In genomic region chr9:28822466-28822865, GRCm38 (mm10) we compare ENCODE assay signal across 20 mouse cellular contexts.
A peak's percentile ranks its signal among the peaks of the same experiment; 100 is the strongest.
DNase-seq lines count a peak whose midpoint lies in the region; ATAC-seq lines count a peak whose summit lies in the region.
"Had no signal": no experiment of that assay in that cellular context is flagged by ENCODE, and none has a peak within 500 bp of the region (broad histone marks: within the 10 kb centered on the region; RNA-seq: fewer than 3 reads in every experiment).

No protein-coding gene starts in this region.

- no peaks in the 10 kb centered on the region for H3K27me3 ChIP-seq in forebrain, embryonic 14.5 days (replicated peaks; ENCODE audit: control insufficient read depth, insufficient read depth, low read length)
- no peaks in the 10 kb centered on the region for H3K27me3 ChIP-seq in forebrain, embryonic 12.5 days
- H3K27me3 ChIP-seq: CH12.LX; embryonic facial prominence, embryonic 12.5 days; heart, embryonic 13.5 days had no signal

- H3K4me2 ChIP-seq in forebrain, embryonic 14.5 days (ENCODE audit: low read length), result no peak overlapping the region
- no peak overlapping the region for H3K4me2 ChIP-seq in forebrain, embryonic 12.5 days
- H3K4me2 ChIP-seq: embryonic facial prominence, embryonic 12.5 days; heart, embryonic 13.5 days had no signal

- no peak overlapping the region for H3K4me3 ChIP-seq in forebrain, embryonic 14.5 days (ENCODE audit: low read depth, low read length)
- H3K4me3 ChIP-seq in forebrain, embryonic 12.5 days (replicated peaks), result no peak overlapping the region
- H3K4me3 ChIP-seq: embryonic facial prominence, embryonic 12.5 days; heart, embryonic 13.5 days had no signal

- DNase-seq in cerebellum, adult 9-10 months, result peak; percentile 43
- DNase-seq in forebrain, embryonic 14.5 days (ENCODE audit: low spot score), result peak; percentile 28
- peak; percentile 14 to 17 for DNase-seq in left cerebral cortex, adult 18-20 months (ENCODE audit: low spot score in 2 of 2)
- no peak for DNase-seq in left cerebral cortex, adult 8-10 months (ENCODE audit: low spot score in 2 of 2)
- peak; percentile 17 to 30 for DNase-seq in cerebellum, postnatal 36 days
- DNase-seq: adrenal gland, postnatal 14 days; gastrocnemius, postnatal 36 days; heart, adult 11 months; heart, postnatal 36 days; kidney, adult 8-10 months had no signal

- no peaks in the 10 kb centered on the region for H3K36me3 ChIP-seq in forebrain, embryonic 14.5 days (ENCODE audit: control insufficient read depth, insufficient read depth, low read length)
- H3K36me3 ChIP-seq in forebrain, embryonic 12.5 days (replicated peaks), result no peaks in the 10 kb centered on the region
- H3K36me3 ChIP-seq: embryonic facial prominence, embryonic 12.5 days; heart, embryonic 13.5 days had no signal

- no peak overlapping the region for H3K9ac ChIP-seq in forebrain, embryonic 14.5 days (ENCODE audit: low read length)
- no peak overlapping the region for H3K9ac ChIP-seq in forebrain, embryonic 12.5 days
- H3K9ac ChIP-seq: embryonic facial prominence, embryonic 12.5 days; heart, embryonic 13.5 days had no signal

- H3K9me3 ChIP-seq in forebrain, embryonic 14.5 days (replicated peaks; ENCODE audit: control insufficient read depth, low read length), result no peaks in the 10 kb centered on the region
- no peaks in the 10 kb centered on the region for H3K9me3 ChIP-seq in forebrain, embryonic 12.5 days
- H3K9me3 ChIP-seq: embryonic facial prominence, embryonic 12.5 days; heart, embryonic 13.5 days had no signal

- no peak overlapping the region for H3K27ac ChIP-seq in forebrain, embryonic 14.5 days (ENCODE audit: low read depth, low read length)
- H3K27ac ChIP-seq in forebrain, embryonic 12.5 days, result no peak overlapping the region
- H3K27ac ChIP-seq: embryonic facial prominence, embryonic 12.5 days; heart, embryonic 13.5 days had no signal

- no peak for ATAC-seq in cerebellum, adult (ENCODE audit: insufficient number of reproducible peaks, low FRiP score, low TSS enrichment)
- 0 out of 2 replicates have a peak, but pooled peaks have one; percentile 15 for ATAC-seq in forebrain, embryonic 14.5 days
- no peak for ATAC-seq in forebrain, embryonic 12.5 days (ENCODE audit: low FRiP score)
- ATAC-seq: activated CD4-positive, CD25-positive, alpha-beta regulatory T cell, adult 4 months; hindbrain, embryonic 16.5 days; inflammation-experienced regulatory T-cells, adult 6 months; intestine, postnatal 0 days; Patski had no signal

- 68% methylated on average over 5 of the region's 5 CpGs for WGBS in forebrain, embryonic 14.5 days
- 84% methylated on average over 5 of the region's 5 CpGs for WGBS in forebrain, embryonic 12.5 days

- no peaks in the 10 kb centered on the region; the same call in 1 of the 2 replicates for H3K4me1 ChIP-seq in forebrain, embryonic 14.5 days (ENCODE audit: control insufficient read depth, insufficient read depth, low read length)
- 0 out of 2 replicates have a peak, but pooled peaks cover 3% of the 10 kb centered on the region for H3K4me1 ChIP-seq in forebrain, embryonic 12.5 days
- H3K4me1 ChIP-seq: embryonic facial prominence, embryonic 12.5 days; heart, embryonic 13.5 days had no signal

Comparison
In these comparisons a context has a peak if more than half of its experiments do, and no peak if none do; other contexts are left out.
1. DNase-seq: peak in cerebellum, adult 9-10 months (single experiment), forebrain, embryonic 14.5 days (single experiment), left cerebral cortex, adult 18-20 months (2 of 2) and cerebellum, postnatal 36 days (2 of 2); none in left cerebral cortex, adult 8-10 months (0 of 2).